Mouse (Mus musculus) kidney, embryonic 15.5 days (tissue): Measurements from ENCODE around the gene Csnk1g1. TPM values are rescaled to one million over a fixed set of nuclear protein-coding genes. Genes with fewer than 3 reads are reported as not detected.
A peak's percentile ranks its signal among the peaks of the same experiment; 100 is the strongest.

Source experiments
- ATAC-seq: fragments of 200-750 bp; cut with Nextera tagmentation; replicated peaks from 2 replicates; pipeline ENCODE4 v1.8.0; 2017; ENCODE audit warnings: moderate TSS enrichment; ENCODE audit not compliant: low FRiP score
- H3K27ac ChIP-seq: fragments of 300-500 bp; sonication (generic); 2 replicates; pipeline ENCODE4 v1.5.1; 2015; ENCODE audit warnings: mild to moderate bottlenecking, inconsistent platforms
- H3K27me3 ChIP-seq: fragments of 300-500 bp; sonication (generic); 2 replicates; pipeline ENCODE4 v1.6.1; 2015; ENCODE audit warnings: inconsistent platforms
- H3K36me3 ChIP-seq: fragments of 300-500 bp; sonication (generic); 2 replicates; pipeline ENCODE4 v1.6.1; 2015; ENCODE audit warnings: inconsistent platforms
- H3K4me1 ChIP-seq: fragments of 300-500 bp; sonication (generic); 2 replicates; pipeline ENCODE4 v1.6.1; 2015; ENCODE audit warnings: inconsistent platforms
- H3K4me2 ChIP-seq: fragments of 300-500 bp; sonication (generic); 2 replicates; pipeline ENCODE4 v1.6.1; 2015; ENCODE audit warnings: moderate library complexity, mild to moderate bottlenecking, inconsistent platforms
- H3K4me3 ChIP-seq: fragments of 300-500 bp; sonication (generic); replicated peaks from 2 replicates; pipeline ENCODE4 v1.5.1; 2015; ENCODE audit warnings: mild to moderate bottlenecking, inconsistent platforms
- H3K9ac ChIP-seq: fragments of 300-500 bp; sonication (generic); 2 replicates; pipeline ENCODE4 v1.6.1; 2015; ENCODE audit warnings: mild to moderate bottlenecking, inconsistent platforms
- H3K9me3 ChIP-seq: fragments of 300-500 bp; sonication (generic); replicated peaks from 2 replicates; pipeline ENCODE4 v1.6.1; 2016; ENCODE audit warnings: inconsistent platforms
- WGBS: fragments of 180-500 bp; shearing (Covaris S2); methylation state at CpG from one replicate; pipeline ENCODE4 v1.1.7; 2015; ENCODE audit warnings: mixed read lengths; 5-methylcytosine and 5-hydroxymethylcytosine counted together
- polyA plus RNA-seq: library from polyadenylated mRNA; unstranded; fragments of >200 nt; fragmentation: Nextera tagmentation; extraction: Ambion mirVana; gene quantifications from 2 replicates; pipeline ENCODE4 v1.2.1, GENCODE M21; 2015

Gene Csnk1g1
- polyA plus RNA-seq, 1 experiment from 2014 or later = 16.5 TPM

DNA sequence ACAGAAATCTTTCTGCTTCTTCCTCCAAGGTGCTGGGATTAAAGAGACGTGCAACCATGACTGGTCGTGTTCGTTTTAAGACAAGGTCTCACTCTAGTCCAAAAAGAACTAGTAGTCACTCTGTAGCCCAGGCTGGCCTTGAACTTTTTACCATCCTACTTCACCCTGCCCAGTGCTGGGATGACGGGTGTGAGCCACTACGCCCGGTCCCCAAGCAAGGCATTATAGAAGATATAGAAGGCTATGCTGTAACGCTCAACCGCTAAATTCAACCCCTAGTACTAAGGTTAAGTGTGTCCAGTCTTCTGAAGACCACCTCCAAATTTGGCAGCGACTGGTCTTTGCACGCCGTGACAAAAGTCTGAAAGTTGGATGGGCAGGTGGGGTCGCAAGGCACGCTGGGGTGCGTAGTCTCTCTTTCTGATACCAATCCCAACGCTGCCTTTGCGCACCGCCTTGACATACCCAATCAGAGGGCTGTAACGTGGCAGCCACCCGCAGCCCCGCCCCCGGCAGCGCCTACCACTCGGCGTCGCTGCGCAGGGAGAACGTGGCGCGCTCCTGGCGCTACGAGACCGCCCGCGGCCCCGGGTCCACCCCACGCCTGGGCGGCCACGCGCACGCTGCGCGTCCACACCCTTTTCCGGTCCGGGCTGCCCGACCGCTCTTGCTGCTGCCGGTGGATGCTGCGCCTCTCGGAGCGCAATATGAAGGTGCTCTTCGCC lies 151.0 kb downstream of the Csnk1g1 start, which contains the start of gene Ppib:
Gene Ppib (plus strand): TSS at position 640 of the 725 bp plus-strand sequence.
- Histone ChIP-seq H3K4me2 (peak within 1 kb of the TSS; percentile 62), H3K9ac (peak within 1 kb of the TSS; percentile 82), H3K4me1 (peaks cover 19% of the 10 kb centered on the region), H3K36me3 (peaks cover 25% of the 10 kb centered on the region), H3K27ac (peak within 1 kb of the TSS; percentile 82), H3K4me3 (peak within 1 kb of the TSS; percentile 80), H3K27me3 (no peaks in the 10 kb centered on the region), H3K9me3 (no peaks in the 10 kb centered on the region)
- 2% methylated on average over 51 of the region's 51 CpGs for WGBS
- ATAC-seq = peak; percentile 97

DNA sequence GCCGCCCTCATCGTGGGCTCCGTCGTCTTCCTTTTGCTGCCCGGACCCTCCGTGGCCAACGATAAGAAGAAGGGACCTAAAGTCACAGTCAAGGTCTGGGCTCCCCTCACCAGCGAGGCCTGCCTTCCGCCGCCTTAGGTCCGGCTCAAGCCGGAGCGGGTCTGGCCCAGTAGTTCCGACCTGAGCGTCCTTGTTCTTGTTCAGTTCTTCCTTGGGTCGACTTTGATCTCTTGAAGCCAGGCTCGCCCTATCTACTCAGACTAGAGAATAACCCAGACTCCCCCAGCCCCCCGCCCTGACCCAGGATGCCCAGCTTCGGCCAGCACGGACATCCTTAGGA lies 151.6 kb downstream of the Csnk1g1 start:
- ATAC-seq = peak; percentile 66
- H3K4me3 ChIP-seq = peak overlapping the region; percentile 80

GRCm38 (mm10) chr9:66060986-66061385 lies 152.3 kb downstream of the Csnk1g1 start:
- peaks cover 36% of the 10 kb centered on the region for H3K36me3 ChIP-seq
- H3K9ac ChIP-seq = peak overlapping the region; percentile 82
- no peaks in the 10 kb centered on the region for H3K9me3 ChIP-seq
- peaks cover 19% of the 10 kb centered on the region for H3K4me1 ChIP-seq
- peak overlapping the region; percentile 80 for H3K4me3 ChIP-seq
- no peak for ATAC-seq
- no peak overlapping the region for H3K27ac ChIP-seq
- H3K4me2 ChIP-seq = peak overlapping the region; percentile 62
- no peaks in the 10 kb centered on the region for H3K27me3 ChIP-seq
- 8% methylated on average over 4 of the region's 4 CpGs for WGBS

More for the DNA sequence above, 151.6 kb downstream of the Csnk1g1 start:
- Histone ChIP-seq H3K27ac (peak overlapping the region; percentile 82), H3K9ac (peak overlapping the region; percentile 82), H3K9me3 (no peaks in the 10 kb centered on the region), H3K4me2 (peak overlapping the region; percentile 62), H3K4me1 (peaks cover 19% of the 10 kb centered on the region), H3K27me3 (no peaks in the 10 kb centered on the region), H3K36me3 (peaks cover 28% of the 10 kb centered on the region)
- 0% methylated on average over 20 of the region's 20 CpGs for WGBS

DNA sequence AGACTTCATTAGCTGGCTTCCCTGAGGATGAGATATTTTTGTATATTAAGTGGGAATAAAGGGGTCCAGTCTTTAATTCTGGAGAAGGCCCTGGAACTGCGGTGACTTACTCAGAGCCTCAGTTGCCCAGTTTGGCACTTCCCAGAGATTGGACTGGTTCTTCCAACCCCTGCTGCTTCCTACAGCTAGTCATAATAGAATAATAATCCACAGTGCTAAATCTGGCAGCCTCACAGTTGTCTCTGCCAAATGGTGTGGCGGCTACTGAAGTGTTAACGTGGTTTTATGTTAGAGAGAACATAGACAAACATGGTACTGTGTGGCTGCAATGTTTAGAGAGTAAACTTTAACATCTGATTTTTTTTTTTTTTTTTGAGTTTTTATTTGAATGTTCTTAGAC lies 152.9 kb downstream of the Csnk1g1 start:
- Histone ChIP-seq H3K4me3 (peak overlapping the region; percentile 80), H3K4me1 (peaks cover 19% of the 10 kb centered on the region), H3K36me3 (peaks cover 42% of the 10 kb centered on the region), H3K9me3 (no peaks in the 10 kb centered on the region), H3K9ac (peak overlapping the region; percentile 82; the same call in 1 of the 2 replicates), H3K4me2 (peak overlapping the region; percentile 62), H3K27me3 (no peaks in the 10 kb centered on the region), H3K27ac (no peak overlapping the region)
- 74% methylated on average over 3 of the region's 3 CpGs for WGBS
- ATAC-seq = no peak

DNA sequence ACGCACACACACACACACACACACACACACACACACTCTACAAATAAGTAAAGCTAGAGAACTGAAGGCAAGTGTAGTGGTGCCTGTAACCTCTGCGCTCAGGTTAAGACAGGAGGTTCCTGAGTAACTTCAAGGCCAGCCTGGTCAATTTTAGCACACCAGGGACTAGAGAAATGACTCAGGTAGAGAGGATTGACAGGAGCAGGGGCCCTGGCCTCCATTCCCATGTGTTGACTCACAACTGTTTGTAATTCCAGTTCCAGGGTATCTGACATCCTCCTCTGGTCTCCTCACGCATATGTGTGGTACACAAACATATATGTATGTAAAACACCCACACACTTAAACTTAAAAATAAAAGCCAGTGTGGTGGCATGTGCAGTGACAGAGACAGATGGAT lies 154.7 kb downstream of the Csnk1g1 start:
- no peaks in the 10 kb centered on the region for H3K9me3 ChIP-seq
- ATAC-seq = no peak
- peaks cover 51% of the 10 kb centered on the region for H3K36me3 ChIP-seq
- H3K4me3 ChIP-seq = no peak overlapping the region
- H3K27me3 ChIP-seq = peaks cover 16% of the 10 kb centered on the region
- H3K4me1 ChIP-seq = peaks cover 19% of the 10 kb centered on the region
- no peak overlapping the region for H3K4me2 ChIP-seq
- WGBS = 92% methylated on average over 3 of the region's 3 CpGs
- no peak overlapping the region for H3K27ac ChIP-seq
- H3K9ac ChIP-seq = no peak overlapping the region

DNA sequence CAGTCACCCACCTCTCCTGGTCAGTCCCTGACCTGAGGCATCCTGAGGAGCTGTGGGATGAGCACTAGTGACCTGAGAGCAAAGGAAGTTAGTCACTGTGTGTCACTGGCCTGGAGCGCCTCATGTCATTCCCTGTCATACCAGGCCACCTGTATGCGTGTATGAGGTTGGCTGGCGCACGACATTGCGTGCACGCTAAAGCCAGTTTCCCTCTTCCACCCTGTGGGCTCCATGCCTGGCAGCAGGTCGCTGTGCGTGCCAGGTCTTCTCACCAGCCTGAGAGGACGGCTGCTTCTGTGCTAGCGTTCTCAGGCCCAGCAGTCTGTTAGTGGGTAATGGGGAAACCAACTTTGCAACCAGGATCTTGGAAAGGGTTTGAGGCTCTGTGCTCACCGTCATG lies 155.6 kb downstream of the Csnk1g1 start:
- no peak for ATAC-seq
- no peak overlapping the region for H3K4me3 ChIP-seq
- 97% methylated on average over 11 of the region's 11 CpGs for WGBS
- H3K36me3 ChIP-seq = peaks cover 51% of the 10 kb centered on the region
- H3K9me3 ChIP-seq = no peaks in the 10 kb centered on the region
- H3K4me1 ChIP-seq = peaks cover 23% of the 10 kb centered on the region
- H3K9ac ChIP-seq = no peak overlapping the region
- H3K27me3 ChIP-seq = peaks cover 25% of the 10 kb centered on the region
- no peak overlapping the region for H3K4me2 ChIP-seq
- no peak overlapping the region for H3K27ac ChIP-seq

DNA sequence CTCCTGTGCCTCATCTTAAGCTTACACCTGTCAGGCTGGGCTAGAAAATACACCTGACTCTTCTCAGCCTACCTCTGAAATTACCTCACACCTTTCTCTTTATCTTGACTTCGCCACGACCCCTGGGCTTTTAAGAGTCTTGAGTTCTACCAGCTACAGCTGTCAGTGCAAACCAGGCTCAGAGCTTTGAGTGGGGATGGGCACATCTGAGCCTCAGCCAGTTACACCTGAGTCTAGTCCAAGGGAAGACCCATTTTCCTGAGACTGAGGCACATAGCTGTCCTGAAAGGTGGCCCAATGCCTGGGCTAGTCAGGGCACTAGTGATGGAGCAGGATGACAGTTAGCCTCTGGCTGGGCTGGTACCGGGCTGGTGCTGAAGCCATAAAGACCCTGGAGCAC lies 158.1 kb downstream of the Csnk1g1 start:
- Histone ChIP-seq H3K4me3 (no peak overlapping the region), H3K9me3 (no peaks in the 10 kb centered on the region), H3K36me3 (peaks cover 51% of the 10 kb centered on the region), H3K27me3 (peaks cover 38% of the 10 kb centered on the region), H3K4me2 (no peak overlapping the region), H3K4me1 (peaks cover 12% of the 10 kb centered on the region), H3K27ac (no peak overlapping the region), H3K9ac (no peak overlapping the region)
- 95% methylated on average over 3 of the region's 3 CpGs for WGBS
- no peak for ATAC-seq

GRCm38 (mm10) chr9:66067542-66067941 lies 158.8 kb downstream of the Csnk1g1 start:
- H3K9me3 ChIP-seq = no peaks in the 10 kb centered on the region
- H3K4me1 ChIP-seq = peaks cover 12% of the 10 kb centered on the region
- no peak for ATAC-seq
- H3K36me3 ChIP-seq = peaks cover 47% of the 10 kb centered on the region
- H3K27ac ChIP-seq = no peak overlapping the region
- 26% methylated on average over 5 of the region's 5 CpGs for WGBS
- H3K9ac ChIP-seq = no peak overlapping the region
- H3K27me3 ChIP-seq = peaks cover 38% of the 10 kb centered on the region
- H3K4me2 ChIP-seq = no peak overlapping the region
- no peak overlapping the region for H3K4me3 ChIP-seq

GRCm38 (mm10) chr9:66068056-66068455 lies 159.3 kb downstream of the Csnk1g1 start:
- Histone ChIP-seq H3K36me3 (peaks cover 42% of the 10 kb centered on the region), H3K27me3 (peaks cover 38% of the 10 kb centered on the region), H3K27ac (no peak overlapping the region), H3K4me3 (no peak overlapping the region), H3K4me2 (no peak overlapping the region), H3K9me3 (no peaks in the 10 kb centered on the region), H3K4me1 (peaks cover 12% of the 10 kb centered on the region), H3K9ac (no peak overlapping the region)
- 61% methylated on average over 4 of the region's 4 CpGs for WGBS
- no peak for ATAC-seq

DNA sequence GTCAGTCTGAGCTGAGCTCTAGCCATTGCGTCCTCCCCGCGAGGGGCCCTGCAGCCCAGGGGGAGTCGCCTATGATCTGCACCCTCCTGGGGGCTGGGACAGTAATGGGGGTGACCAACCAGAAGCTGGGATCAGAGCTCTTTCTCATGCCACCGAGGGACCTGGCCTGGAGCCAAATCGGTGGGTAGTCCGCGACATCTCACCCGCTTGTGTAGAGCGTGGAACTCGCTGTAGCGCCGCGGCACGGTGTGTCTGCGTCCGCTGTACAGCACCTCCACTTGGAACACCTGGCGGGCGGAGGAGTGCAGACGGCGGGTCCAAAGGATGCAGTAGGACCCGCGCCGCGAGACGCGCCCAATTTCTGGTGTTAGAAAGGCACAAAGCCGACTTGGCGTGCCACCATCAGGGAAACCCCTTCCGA lies 160.3 kb downstream of the Csnk1g1 start:
- Histone ChIP-seq H3K27ac (no peak overlapping the region), H3K9me3 (no peaks in the 10 kb centered on the region), H3K4me2 (peak overlapping the region; percentile 94), H3K27me3 (peaks cover 38% of the 10 kb centered on the region), H3K4me3 (peak overlapping the region; percentile 52), H3K36me3 (peaks cover 32% of the 10 kb centered on the region), H3K4me1 (peaks cover 12% of the 10 kb centered on the region), H3K9ac (peak overlapping the region; percentile 38)
- WGBS = 1% methylated on average over 30 of the region's 30 CpGs
- ATAC-seq = peak; percentile 22; the same call in 1 of the 2 replicates

GRCm38 (mm10) chr9:66069583-66069982 lies 160.9 kb downstream of the Csnk1g1 start, which contains the start of gene Snx22:
Snx22 (minus strand) TSS chr9:66069719.
- peaks cover 38% of the 10 kb centered on the region for H3K27me3 ChIP-seq
- H3K4me2 ChIP-seq = peak within 1 kb of the TSS; percentile 94
- ATAC-seq = peak; percentile 96
- under 1% methylated on average over 22 of the region's 22 CpGs for WGBS
- H3K9me3 ChIP-seq = no peaks in the 10 kb centered on the region
- H3K27ac ChIP-seq = no peak within 1 kb of the TSS
- peaks cover 26% of the 10 kb centered on the region for H3K36me3 ChIP-seq
- H3K4me3 ChIP-seq = peak within 1 kb of the TSS; percentile 52
- H3K9ac ChIP-seq = peak within 1 kb of the TSS; percentile 38
- H3K4me1 ChIP-seq = peaks cover 12% of the 10 kb centered on the region

- 91% methylated on average over 5 of the region's 5 CpGs for WGBS
- Histone ChIP-seq H3K27me3 (peaks cover 38% of the 10 kb centered on the region), H3K9ac (no peak overlapping the region), H3K4me2 (peak overlapping the region; percentile 94), H3K4me3 (peak overlapping the region; percentile 52; the same call in 1 of the 2 replicates), H3K4me1 (peaks cover 12% of the 10 kb centered on the region), H3K9me3 (no peaks in the 10 kb centered on the region), H3K27ac (no peak overlapping the region), H3K36me3 (peaks cover 24% of the 10 kb centered on the region)
- no peak for ATAC-seq
These were observed 161.4 kb downstream of the Csnk1g1 start for GRCm38 (mm10) chr9:66070151-66070550.
